ENCODE assay signal across 24 mouse cellular contexts in the genomic region with DNA sequence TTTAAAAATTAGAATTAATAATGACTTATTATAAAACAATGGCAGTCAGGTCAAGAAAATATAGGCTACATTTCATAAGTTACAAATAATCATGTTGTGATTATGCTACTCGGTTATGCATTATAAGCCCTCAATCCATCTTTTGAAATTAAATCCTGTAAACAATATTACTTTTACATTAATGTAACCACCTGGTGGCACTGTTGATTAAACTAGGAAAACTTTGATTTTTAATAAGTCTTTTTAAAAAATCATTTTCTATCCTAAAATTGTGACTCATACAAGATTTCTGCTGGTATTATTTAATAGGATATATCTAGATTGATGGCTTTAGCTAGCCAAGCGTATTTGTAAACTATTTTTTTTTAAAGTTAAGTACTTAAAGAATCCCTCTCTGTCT.
DNase-seq lines count a peak whose midpoint lies in the region; ATAC-seq lines count a peak whose summit lies in the region.
"Had no signal": no experiment of that assay in that cellular context is flagged by ENCODE, and none has a peak within 500 bp of the region (broad histone marks: within the 10 kb centered on the region; RNA-seq: fewer than 3 reads in every experiment).

No protein-coding gene starts in this region.

- H3K4me1 ChIP-seq in hindbrain, embryonic 14.5 days (replicated peaks; ENCODE audit: control insufficient read depth, insufficient read depth, low read length): no peaks in the 10 kb centered on the region
- no peaks in the 10 kb centered on the region for H3K4me1 ChIP-seq in hindbrain, embryonic 13.5 days (replicated peaks)
- H3K4me1 ChIP-seq in midbrain, embryonic 14.5 days (ENCODE audit: control insufficient read depth, insufficient read depth, low read length): no peaks in the 10 kb centered on the region
- H3K4me1 ChIP-seq in midbrain, embryonic 10.5 days: 0 out of 2 replicates have a peak, but pooled peaks cover 3% of the 10 kb centered on the region
- H3K4me1 ChIP-seq: forebrain, embryonic 13.5 days; heart, embryonic 15.5 days; limb, embryonic 13.5 days; liver, embryonic 13.5 days; lung, embryonic 15.5 days; neural tube, embryonic 13.5 days; stomach, embryonic 15.5 days had no signal

- H3K4me2 ChIP-seq in hindbrain, embryonic 14.5 days (replicated peaks): no peak overlapping the region
- H3K4me2 ChIP-seq in hindbrain, embryonic 13.5 days: no peak overlapping the region
- no peak overlapping the region for H3K4me2 ChIP-seq in midbrain, embryonic 14.5 days (ENCODE audit: low read length)
- H3K4me2 ChIP-seq: forebrain, embryonic 13.5 days; heart, embryonic 15.5 days; limb, embryonic 13.5 days; liver, embryonic 13.5 days; lung, embryonic 15.5 days; midbrain, embryonic 11.5 days; neural tube, embryonic 13.5 days; stomach, embryonic 15.5 days had no signal

- H3K27ac ChIP-seq in hindbrain, embryonic 14.5 days: no peak overlapping the region
- no peak overlapping the region for H3K27ac ChIP-seq in hindbrain, embryonic 13.5 days
- no peak overlapping the region for H3K27ac ChIP-seq in midbrain, embryonic 14.5 days (replicated peaks; ENCODE audit: low read depth, low read length)
- H3K27ac ChIP-seq in midbrain, embryonic 10.5 days (replicated peaks): no peak overlapping the region
- H3K27ac ChIP-seq: forebrain, embryonic 13.5 days; heart, embryonic 15.5 days; limb, embryonic 13.5 days; liver, embryonic 13.5 days; lung, embryonic 15.5 days; macrophage; neural tube, embryonic 13.5 days; stomach, embryonic 15.5 days had no signal

- no peaks in the 10 kb centered on the region for H3K27me3 ChIP-seq in hindbrain, embryonic 14.5 days (ENCODE audit: control insufficient read depth, insufficient read depth, low read length)
- H3K27me3 ChIP-seq in hindbrain, embryonic 13.5 days: no peaks in the 10 kb centered on the region
- H3K27me3 ChIP-seq in midbrain, embryonic 14.5 days (ENCODE audit: control insufficient read depth, insufficient read depth, low read length): no peaks in the 10 kb centered on the region
- no peaks in the 10 kb centered on the region for H3K27me3 ChIP-seq in midbrain, embryonic 10.5 days (ENCODE audit: low read depth, poor library complexity, severe bottlenecking)
- H3K27me3 ChIP-seq: forebrain, embryonic 13.5 days; heart, embryonic 15.5 days; limb, embryonic 13.5 days; liver, embryonic 13.5 days; lung, embryonic 15.5 days; neural tube, embryonic 13.5 days; stomach, embryonic 15.5 days had no signal

- no peaks in the 10 kb centered on the region for H3K9me3 ChIP-seq in hindbrain, embryonic 14.5 days (ENCODE audit: control insufficient read depth, low read length)
- no peaks in the 10 kb centered on the region for H3K9me3 ChIP-seq in hindbrain, embryonic 13.5 days
- no peaks in the 10 kb centered on the region for H3K9me3 ChIP-seq in midbrain, embryonic 14.5 days (ENCODE audit: control insufficient read depth, low read length)
- no peaks in the 10 kb centered on the region for H3K9me3 ChIP-seq in midbrain, embryonic 10.5 days (replicated peaks)
- H3K9me3 ChIP-seq: forebrain, embryonic 13.5 days; heart, embryonic 15.5 days; limb, embryonic 13.5 days; liver, embryonic 13.5 days; lung, embryonic 15.5 days; neural tube, embryonic 13.5 days; stomach, embryonic 15.5 days had no signal

- H3K4me3 ChIP-seq in hindbrain, embryonic 14.5 days (replicated peaks; ENCODE audit: low read length): no peak overlapping the region
- H3K4me3 ChIP-seq in hindbrain, embryonic 13.5 days: no peak overlapping the region
- H3K4me3 ChIP-seq in midbrain, embryonic 14.5 days (replicated peaks; ENCODE audit: low read depth, low read length): no peak overlapping the region
- H3K4me3 ChIP-seq in midbrain, embryonic 10.5 days: no peak overlapping the region
- H3K4me3 ChIP-seq: forebrain, embryonic 13.5 days; heart, embryonic 15.5 days; limb, embryonic 13.5 days; liver, embryonic 13.5 days; lung, embryonic 15.5 days; neural tube, embryonic 13.5 days; stomach, embryonic 15.5 days had no signal

- H3K9ac ChIP-seq in hindbrain, embryonic 14.5 days: no peak overlapping the region
- no peak overlapping the region for H3K9ac ChIP-seq in hindbrain, embryonic 13.5 days
- H3K9ac ChIP-seq in midbrain, embryonic 14.5 days (replicated peaks; ENCODE audit: low read length): no peak overlapping the region
- H3K9ac ChIP-seq: forebrain, embryonic 13.5 days; heart, embryonic 15.5 days; limb, embryonic 13.5 days; liver, embryonic 13.5 days; lung, embryonic 15.5 days; neural tube, embryonic 13.5 days; stomach, embryonic 15.5 days had no signal

- no peaks in the 10 kb centered on the region for H3K36me3 ChIP-seq in hindbrain, embryonic 14.5 days (replicated peaks; ENCODE audit: control insufficient read depth, insufficient read depth)
- no peaks in the 10 kb centered on the region for H3K36me3 ChIP-seq in hindbrain, embryonic 13.5 days
- H3K36me3 ChIP-seq in midbrain, embryonic 14.5 days (ENCODE audit: control insufficient read depth, insufficient read depth, low read length): no peaks in the 10 kb centered on the region
- no peaks in the 10 kb centered on the region for H3K36me3 ChIP-seq in midbrain, embryonic 10.5 days
- H3K36me3 ChIP-seq: heart, embryonic 15.5 days; limb, embryonic 13.5 days; liver, embryonic 13.5 days; lung, embryonic 15.5 days; neural tube, embryonic 13.5 days; stomach, embryonic 15.5 days had no signal

- DNase-seq in hindbrain, embryonic 14.5 days (ENCODE audit: low spot score): peak; percentile 65
- DNase-seq in midbrain, embryonic 14.5 days: peak; percentile 71
- no peak for DNase-seq in midbrain, embryonic 10.5 days (ENCODE audit: low spot score)
- peak; percentile 39 for DNase-seq in NIH3T3 (ENCODE audit: low read depth)
- DNase-seq in telencephalon, adult 2 months (ENCODE audit: low read depth, low spot score): peak; percentile 13
- DNase-seq in ovary, postnatal 10 days (ENCODE audit: low spot score): no peak
- DNase-seq: adrenal gland, postnatal 36 days; cerebellum, postnatal 14 days; gastrocnemius, postnatal 14 days; kidney, postnatal 4 days; liver, embryonic 13.5 days; right cerebral cortex, postnatal 25 days; thymus, postnatal 14 days had no signal

- WGBS in hindbrain, embryonic 14.5 days: 76% methylated on average over 2 of the region's 2 CpGs
- 78% methylated on average over 2 of the region's 2 CpGs for WGBS in hindbrain, embryonic 13.5 days
- 74% methylated on average over 2 of the region's 2 CpGs for WGBS in midbrain, embryonic 14.5 days
- WGBS in midbrain, embryonic 10.5 days: 92% methylated on average over 2 of the region's 2 CpGs

- no peak for ATAC-seq in hindbrain, embryonic 14.5 days (ENCODE audit: low FRiP score)
- no peak for ATAC-seq in hindbrain, embryonic 13.5 days (ENCODE audit: low FRiP score)
- no peak for ATAC-seq in midbrain, embryonic 14.5 days (ENCODE audit: low FRiP score, low TSS enrichment)
- ATAC-seq: CD4-positive, CD25-positive, alpha-beta regulatory T cell, adult 4 months; forebrain, embryonic 13.5 days; inflammation-experienced regulatory T-cells, adult 6 months had no signal

Comparison
In these comparisons a context has a peak if more than half of its experiments do, and no peak if none do; other contexts are left out.
1. DNase-seq: peak in hindbrain, embryonic 14.5 days (single experiment), midbrain, embryonic 14.5 days (single experiment), NIH3T3 (single experiment) and telencephalon, adult 2 months (single experiment); none in midbrain, embryonic 10.5 days (single experiment) and ovary, postnatal 10 days (single experiment).